11 mouse cellular contexts compared by ENCODE assay signal in genomic region chr14:43925404-43925950, GRCm38 (mm10). TPM values are rescaled to one million over a fixed set of nuclear protein-coding genes. Genes with fewer than 3 reads are reported as not detected.
DNase-seq lines count a peak whose midpoint lies in the region; ATAC-seq and TF ChIP-seq lines count a peak whose summit lies in the region.
"Not testable (repeated sequence)": the region's sequence is repeated elsewhere in the genome, so short reads cannot be mapped to it uniquely, and the experiment has no call there.
"Had no signal": no experiment of that assay in that cellular context is flagged by ENCODE, and none has a peak within 500 bp of the region (broad histone marks: within the 10 kb centered on the region; RNA-seq: fewer than 3 reads in every experiment).

No protein-coding gene starts in this region.

- WGBS in embryonic facial prominence, embryonic 10.5 days = 6% methylated on average over 21 of the region's 21 CpGs
- WGBS in hindbrain, embryonic 14.5 days = 4% methylated on average over 21 of the region's 21 CpGs
- 5% methylated on average over 21 of the region's 21 CpGs for WGBS in limb, embryonic 10.5 days
- WGBS in lung, embryonic 16.5 days = 5% methylated on average over 21 of the region's 21 CpGs

- intact Hi-C loops in gastrocnemius, adult 2 months (cut with DNase I) = not testable (repeated sequence)

- ATAC-seq in hindbrain, embryonic 14.5 days (ENCODE audit: low FRiP score) = peak; percentile 83
- ATAC-seq in lung, embryonic 16.5 days (ENCODE audit: low read depth) = peak; percentile 82

- H3K36me3 ChIP-seq in embryonic facial prominence, embryonic 10.5 days (replicated peaks); hindbrain, embryonic 14.5 days (replicated peaks; ENCODE audit: control insufficient read depth, insufficient read depth); limb, embryonic 10.5 days; lung, embryonic 16.5 days (ENCODE audit: control insufficient read depth, insufficient read depth, low read length): not testable (repeated sequence)

- peak overlapping the region; percentile 60 for H3K4me3 ChIP-seq in embryonic facial prominence, embryonic 10.5 days
- peak overlapping the region; percentile 71 for H3K4me3 ChIP-seq in gastrocnemius, adult 2 months
- peak overlapping the region; percentile 46 for H3K4me3 ChIP-seq in hindbrain, embryonic 14.5 days (replicated peaks; ENCODE audit: low read length)
- peak overlapping the region; percentile 53 for H3K4me3 ChIP-seq in limb, embryonic 10.5 days
- peak overlapping the region; percentile 58 for H3K4me3 ChIP-seq in lung, embryonic 16.5 days (ENCODE audit: low read length)

- not testable (repeated sequence) for H3K4me1 ChIP-seq in embryonic facial prominence, embryonic 10.5 days; hindbrain, embryonic 14.5 days (replicated peaks; ENCODE audit: control insufficient read depth, insufficient read depth, low read length); limb, embryonic 10.5 days; lung, embryonic 16.5 days (replicated peaks; ENCODE audit: control insufficient read depth, insufficient read depth, low read length)

- peak; percentile 2 for DNase-seq in Muller cell, postnatal 12 days (ENCODE audit: inconsistent ontology term)
- DNase-seq in embryonic facial prominence, embryonic 10.5 days (ENCODE audit: low spot score); gastrocnemius, adult 2 months: not testable (repeated sequence)
- DNase-seq in hindbrain, embryonic 14.5 days (ENCODE audit: low spot score) = peak; percentile 70
- DNase-seq in limb, embryonic 10.5 days (ENCODE audit: low spot score) = peak; percentile 45
- DNase-seq in neural tube, embryonic 10.5 days (ENCODE audit: extremely low spot score, low spot score) = peak; percentile 56
- DNase-seq in telencephalon, adult 2 months (ENCODE audit: low read depth, low spot score) = peak; percentile 2

- not testable (repeated sequence) for H3K9me3 ChIP-seq in embryonic facial prominence, embryonic 10.5 days; hindbrain, embryonic 14.5 days (ENCODE audit: control insufficient read depth, low read length); limb, embryonic 10.5 days (replicated peaks); lung, embryonic 16.5 days (ENCODE audit: control insufficient read depth, low read length)

- peak overlapping the region; percentile 60 for H3K4me2 ChIP-seq in hindbrain, embryonic 14.5 days (replicated peaks)
- peak overlapping the region; percentile 48 for H3K4me2 ChIP-seq in lung, embryonic 16.5 days (ENCODE audit: low read depth, low read length)

- TF ChIP-seq CTCF in gastrocnemius, adult 2 months (IDR thresholded peaks at IDR 0.05) = not testable (repeated sequence)

- not testable (repeated sequence) for H3K27me3 ChIP-seq in embryonic facial prominence, embryonic 10.5 days (replicated peaks; ENCODE audit: low read depth, poor library complexity, severe bottlenecking); hindbrain, embryonic 14.5 days (ENCODE audit: control insufficient read depth, insufficient read depth, low read length); limb, embryonic 10.5 days (ENCODE audit: low read depth, poor library complexity, severe bottlenecking); lung, embryonic 16.5 days (ENCODE audit: control insufficient read depth, insufficient read depth, low read depth, low read length)

- peak overlapping the region; percentile 69 for H3K9ac ChIP-seq in hindbrain, embryonic 14.5 days
- H3K9ac ChIP-seq in lung, embryonic 16.5 days (ENCODE audit: low read length) = peak overlapping the region; percentile 69

- peak overlapping the region; percentile 91 for H3K27ac ChIP-seq in embryonic facial prominence, embryonic 10.5 days (replicated peaks)
- H3K27ac ChIP-seq in gastrocnemius, adult 2 months = peak overlapping the region; percentile 48; the same call in 1 of the 2 replicates
- H3K27ac ChIP-seq in hindbrain, embryonic 14.5 days = peak overlapping the region; percentile 82
- peak overlapping the region; percentile 89 for H3K27ac ChIP-seq in limb, embryonic 10.5 days
- H3K27ac ChIP-seq in lung, embryonic 16.5 days (ENCODE audit: low read length) = peak overlapping the region; percentile 92

RNA-seq across cellular contexts. Expression of gene Gm8113, which starts 0.3 kb away (rescaled TPM):
- polyA plus RNA-seq in embryonic facial prominence, embryonic 10.5 days (2016; fragmentation: Nextera tagmentation; extraction: Ambion mirVana) = 7.6 and 8.7 TPM in 2 replicates
- total RNA-seq in gastrocnemius, adult 2 months (2021) = under 1 TPM in 1 of 2 experiments, not detected in 1; 0.18 TPM
- 6.7 and 8.6 TPM in 2 replicates for polyA plus RNA-seq in hindbrain, embryonic 14.5 days (2014; fragmentation: Nextera tagmentation; extraction: Ambion mirVana)
- polyA plus RNA-seq in limb, embryonic 10.5 days (2016; fragmentation: Nextera tagmentation; extraction: Ambion mirVana) = 10.9 and 13.5 TPM in 2 replicates
- polyA plus RNA-seq in lung, embryonic 16.5 days (2015; fragmentation: Nextera tagmentation; extraction: Ambion mirVana) = 26.0 and 26.7 TPM in 2 replicates
- total RNA-seq: left cerebral cortex, adult 18-20 months had no signal

RNA-seq across cellular contexts. Expression of gene Ear10, which starts 2.1 kb away (rescaled TPM):
- not detected in 2 replicates for polyA plus RNA-seq in embryonic facial prominence, embryonic 10.5 days (2016; fragmentation: Nextera tagmentation; extraction: Ambion mirVana)
- not detected for total RNA-seq in gastrocnemius, adult 2 months (2021)
- polyA plus RNA-seq in hindbrain, embryonic 14.5 days (2014; fragmentation: Nextera tagmentation; extraction: Ambion mirVana) = not detected in 2 replicates
- not detected in 2 replicates for polyA plus RNA-seq in limb, embryonic 10.5 days (2016; fragmentation: Nextera tagmentation; extraction: Ambion mirVana)
- polyA plus RNA-seq in lung, embryonic 16.5 days (2015; fragmentation: Nextera tagmentation; extraction: Ambion mirVana) = not detected in 2 replicates
- total RNA-seq: adrenal gland, postnatal 36 days; gastrocnemius, postnatal 14 days; left cerebral cortex, adult 18-20 months had no signal

RNA-seq across cellular contexts. Expression of gene Ang5, which starts 31.4 kb away (rescaled TPM):
- polyA plus RNA-seq in embryonic facial prominence, embryonic 10.5 days (2016; fragmentation: Nextera tagmentation; extraction: Ambion mirVana) = not detected in 2 replicates
- total RNA-seq in gastrocnemius, adult 2 months (2021) = not detected
- not detected in 2 replicates for polyA plus RNA-seq in hindbrain, embryonic 14.5 days (2014; fragmentation: Nextera tagmentation; extraction: Ambion mirVana)
- not detected in 2 replicates for polyA plus RNA-seq in limb, embryonic 10.5 days (2016; fragmentation: Nextera tagmentation; extraction: Ambion mirVana)
- not detected in 2 replicates for polyA plus RNA-seq in lung, embryonic 16.5 days (2015; fragmentation: Nextera tagmentation; extraction: Ambion mirVana)
- total RNA-seq: adrenal gland, postnatal 36 days; gastrocnemius, postnatal 14 days; left cerebral cortex, adult 18-20 months had no signal

RNA-seq across cellular contexts. Expression of gene Ear1, which starts 50.2 kb away (rescaled TPM):
- polyA plus RNA-seq in embryonic facial prominence, embryonic 10.5 days (2016; fragmentation: Nextera tagmentation; extraction: Ambion mirVana) = not detected in 2 replicates
- total RNA-seq in gastrocnemius, adult 2 months (2021) = not detected
- polyA plus RNA-seq in hindbrain, embryonic 14.5 days (2014; fragmentation: Nextera tagmentation; extraction: Ambion mirVana) = not detected in 2 replicates
- polyA plus RNA-seq in limb, embryonic 10.5 days (2016; fragmentation: Nextera tagmentation; extraction: Ambion mirVana) = not detected in 2 replicates
- polyA plus RNA-seq in lung, embryonic 16.5 days (2015; fragmentation: Nextera tagmentation; extraction: Ambion mirVana) = 1.4 TPM in 1 of 2 replicates, not detected in the other
- total RNA-seq: adrenal gland, postnatal 36 days; gastrocnemius, postnatal 14 days; left cerebral cortex, adult 18-20 months had no signal
